Mouse (Mus musculus): Measurements from ENCODE around the gene E2f6. TPM values are rescaled to one million over a fixed set of nuclear protein-coding genes. Genes with fewer than 3 reads are reported as not detected.

E2f6 gene
- 36.8 and 56.7 TPM in 2 replicates for polyA plus RNA-seq (2014; fragmentation: Nextera tagmentation; extraction: Ambion mirVana)

DNA sequence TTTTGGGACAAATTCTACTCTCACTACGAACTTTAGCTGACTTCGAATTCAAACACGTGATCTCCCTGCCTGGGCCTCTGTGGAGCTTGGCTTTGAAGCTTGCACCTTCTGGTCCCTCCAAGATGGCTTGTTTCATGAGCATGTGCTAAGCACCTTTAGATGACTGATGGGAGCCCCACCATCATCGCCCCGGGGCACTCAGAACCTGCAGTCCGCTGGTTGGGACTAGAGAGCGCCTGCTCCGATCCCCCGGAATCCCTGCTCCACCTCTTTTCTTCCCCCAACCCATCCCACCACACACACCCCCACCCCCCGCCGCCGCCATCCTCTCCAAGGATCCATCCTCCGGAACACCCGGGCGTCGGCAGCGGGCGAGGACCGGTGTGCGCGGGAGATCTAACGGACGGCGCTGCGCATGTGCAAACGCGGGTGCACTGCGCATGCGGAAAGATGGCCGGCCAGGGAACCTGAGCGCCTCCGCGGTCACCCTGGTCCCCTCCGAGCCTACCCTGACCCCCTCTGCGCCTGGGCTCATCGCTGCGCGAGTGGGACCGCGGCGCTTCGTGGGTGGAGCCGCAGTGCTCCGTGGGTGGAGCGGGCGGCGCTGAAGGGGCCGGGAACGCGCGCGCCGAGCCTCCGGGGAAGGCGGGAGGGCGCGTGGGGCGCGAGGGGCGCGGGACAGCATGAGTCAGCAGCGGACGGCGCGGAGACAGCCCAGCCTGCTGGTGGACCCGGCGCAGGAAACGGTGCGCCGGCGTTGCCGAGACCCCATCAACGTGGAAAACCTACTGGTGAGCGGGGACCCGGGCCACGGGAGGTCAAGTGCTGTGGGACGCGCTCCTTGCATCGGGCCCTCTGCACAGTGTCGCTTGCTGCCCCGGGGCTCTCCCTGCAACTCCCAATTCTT, at the start of gene E2f6:
TSS of gene E2f6 (plus strand) at position 439 of the 907 bp plus-strand sequence.
- Histone ChIP-seq H3K4me3 (ENCODE audit: low read length) (peak within 1 kb of the TSS; percentile 79), H3K9me3 (ENCODE audit: control insufficient read depth, low read length) (no peaks in the 10 kb centered on the region), H3K27me3 (ENCODE audit: control insufficient read depth, insufficient read depth, low read length) (peaks cover 4% of the 10 kb centered on the region; the same call in 1 of the 2 replicates), H3K27ac (ENCODE audit: low read depth, low read length) (peak within 1 kb of the TSS; percentile 43), H3K36me3 (ENCODE audit: control insufficient read depth, insufficient read depth, low read length) (peaks cover 20% of the 10 kb centered on the region; the same call in 1 of the 2 replicates), H3K4me2 (replicated peaks; ENCODE audit: low read depth, low read length) (peak within 1 kb of the TSS; percentile 86), H3K4me1 (ENCODE audit: control insufficient read depth, insufficient read depth, low read length) (peaks cover 13% of the 10 kb centered on the region; the same call in 1 of the 2 replicates), H3K9ac (ENCODE audit: low read depth, low read length) (peak within 1 kb of the TSS; percentile 87)
- ATAC-seq (ENCODE audit: low FRiP score, low TSS enrichment) = peak; percentile 87
- WGBS = 7% methylated on average over 65 of the region's 81 CpGs

DNA sequence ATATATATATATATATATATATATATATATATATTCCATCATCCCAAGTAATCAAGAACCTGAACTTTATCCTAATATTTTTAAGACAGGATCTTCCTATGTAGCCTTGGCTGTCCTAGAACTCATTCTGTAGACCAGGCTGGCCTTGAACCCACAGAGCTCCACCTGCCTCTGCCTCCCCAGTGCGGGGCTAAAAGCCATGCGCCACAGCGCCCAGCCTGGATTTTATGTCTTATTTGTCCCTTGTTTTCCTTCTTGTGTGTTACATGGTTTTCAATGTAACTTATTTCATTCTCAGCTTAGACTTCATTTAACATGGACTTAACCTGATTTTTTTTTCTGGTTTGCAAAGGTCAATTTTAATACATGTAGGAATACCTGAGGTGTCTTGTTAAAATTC, 49.3 kb upstream of the E2f6 start:
- Histone ChIP-seq H3K4me1 (ENCODE audit: control insufficient read depth, insufficient read depth, low read length) (0 out of 2 replicates have a peak, but pooled peaks cover 5% of the 10 kb centered on the region), H3K27me3 (ENCODE audit: control insufficient read depth, insufficient read depth, low read length) (no peaks in the 10 kb centered on the region), H3K4me2 (replicated peaks; ENCODE audit: low read depth, low read length) (no peak overlapping the region), H3K4me3 (ENCODE audit: low read length) (no peak overlapping the region), H3K36me3 (ENCODE audit: control insufficient read depth, insufficient read depth, low read length) (no peaks in the 10 kb centered on the region), H3K27ac (ENCODE audit: low read depth, low read length) (no peak overlapping the region), H3K9me3 (ENCODE audit: control insufficient read depth, low read length) (no peaks in the 10 kb centered on the region), H3K9ac (ENCODE audit: low read depth, low read length) (no peak overlapping the region)
- over 99% methylated on average over 3 of the region's 3 CpGs for WGBS
- ATAC-seq (ENCODE audit: low FRiP score, low TSS enrichment) = no peak

DNA sequence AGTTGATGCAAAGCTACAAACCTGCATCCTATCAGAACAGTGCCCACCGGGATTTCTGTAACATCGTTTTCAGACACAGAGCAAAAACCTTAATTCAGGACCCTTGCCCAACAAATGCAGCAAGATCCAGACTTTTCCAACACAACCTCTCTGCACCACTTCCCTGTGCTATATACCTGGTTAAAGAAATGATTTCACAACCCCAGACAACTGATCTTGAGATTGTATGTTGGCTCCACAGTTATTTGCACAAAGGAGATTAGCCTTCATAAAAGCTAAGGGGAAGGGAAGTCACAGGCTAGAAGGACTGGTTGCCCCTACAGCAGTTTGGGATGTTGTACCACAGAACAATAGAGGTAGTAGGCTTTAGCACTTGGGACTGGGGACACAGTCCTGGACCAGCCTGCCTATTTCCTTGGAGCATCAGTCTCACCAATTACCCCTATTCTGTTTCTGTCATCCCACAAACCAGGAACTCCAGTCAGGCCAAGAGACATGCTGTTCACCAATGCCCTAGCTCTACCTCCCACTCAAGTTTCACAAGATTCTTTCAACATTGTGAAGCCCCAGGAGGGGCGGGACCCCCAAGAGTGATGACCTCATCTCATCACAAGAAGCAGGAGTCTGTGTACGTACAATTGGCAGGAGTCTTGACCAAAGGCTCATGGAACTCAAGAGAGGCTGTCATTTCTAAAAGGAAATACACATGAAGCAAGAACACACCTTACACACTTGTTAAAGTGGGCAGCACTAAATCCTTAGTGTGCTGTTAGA, 46.9 kb upstream of the E2f6 start:
- Histone ChIP-seq H3K4me1 (ENCODE audit: control insufficient read depth, insufficient read depth, low read length) (0 out of 2 replicates have a peak, but pooled peaks cover 7% of the 10 kb centered on the region), H3K36me3 (ENCODE audit: control insufficient read depth, insufficient read depth, low read length) (no peaks in the 10 kb centered on the region), H3K4me2 (replicated peaks; ENCODE audit: low read depth, low read length) (no peak overlapping the region), H3K27ac (ENCODE audit: low read depth, low read length) (no peak overlapping the region), H3K27me3 (ENCODE audit: control insufficient read depth, insufficient read depth, low read length) (no peaks in the 10 kb centered on the region), H3K4me3 (ENCODE audit: low read length) (no peak overlapping the region), H3K9me3 (ENCODE audit: control insufficient read depth, low read length) (no peaks in the 10 kb centered on the region), H3K9ac (ENCODE audit: low read depth, low read length) (no peak overlapping the region)
- 74% methylated on average over 4 of the region's 4 CpGs for WGBS
- no peak for ATAC-seq (ENCODE audit: low FRiP score, low TSS enrichment)

DNA sequence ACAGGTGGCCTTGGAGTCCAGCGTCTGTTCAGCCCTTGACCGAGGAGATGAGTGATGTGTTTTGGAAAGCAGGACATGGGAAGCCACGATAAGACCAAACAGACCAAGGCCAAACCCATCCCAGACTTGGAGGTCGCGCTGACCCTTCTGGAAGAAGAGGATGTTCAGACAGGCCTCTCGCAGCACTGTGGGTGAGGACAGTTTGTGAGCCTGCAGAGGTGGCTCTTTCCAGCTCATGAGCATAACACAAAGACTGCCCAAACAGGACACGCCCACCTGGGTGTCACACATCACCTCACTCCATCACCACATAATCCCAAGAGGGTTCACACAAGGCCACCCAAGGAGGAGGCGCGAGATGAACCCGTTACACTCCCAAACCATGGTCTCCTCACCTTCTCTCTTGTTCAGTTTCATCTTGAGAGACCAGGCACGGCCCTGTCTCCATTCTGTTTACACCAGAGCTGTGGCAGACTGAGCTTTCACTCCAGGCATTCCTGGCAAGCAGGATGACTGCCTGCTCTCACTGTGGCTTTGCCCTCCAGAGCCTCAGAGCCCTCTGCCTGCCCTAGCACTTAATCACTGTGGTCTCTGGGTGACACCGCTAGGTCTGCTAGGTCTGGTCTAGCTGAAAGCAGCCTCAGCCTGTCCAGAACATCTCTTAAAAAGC, 45.9 kb upstream of the E2f6 start:
- Histone ChIP-seq H3K27me3 (ENCODE audit: control insufficient read depth, insufficient read depth, low read length) (no peaks in the 10 kb centered on the region), H3K27ac (ENCODE audit: low read depth, low read length) (no peak overlapping the region), H3K36me3 (ENCODE audit: control insufficient read depth, insufficient read depth, low read length) (no peaks in the 10 kb centered on the region), H3K9me3 (ENCODE audit: control insufficient read depth, low read length) (no peaks in the 10 kb centered on the region), H3K4me3 (ENCODE audit: low read length) (no peak overlapping the region), H3K4me1 (ENCODE audit: control insufficient read depth, insufficient read depth, low read length) (0 out of 2 replicates have a peak, but pooled peaks cover 11% of the 10 kb centered on the region), H3K9ac (ENCODE audit: low read depth, low read length) (no peak overlapping the region), H3K4me2 (replicated peaks; ENCODE audit: low read depth, low read length) (no peak overlapping the region)
- 74% methylated on average over 12 of the region's 12 CpGs for WGBS
- ATAC-seq (ENCODE audit: low FRiP score, low TSS enrichment) = peak; percentile 65; the same call in 1 of the 2 replicates

DNA sequence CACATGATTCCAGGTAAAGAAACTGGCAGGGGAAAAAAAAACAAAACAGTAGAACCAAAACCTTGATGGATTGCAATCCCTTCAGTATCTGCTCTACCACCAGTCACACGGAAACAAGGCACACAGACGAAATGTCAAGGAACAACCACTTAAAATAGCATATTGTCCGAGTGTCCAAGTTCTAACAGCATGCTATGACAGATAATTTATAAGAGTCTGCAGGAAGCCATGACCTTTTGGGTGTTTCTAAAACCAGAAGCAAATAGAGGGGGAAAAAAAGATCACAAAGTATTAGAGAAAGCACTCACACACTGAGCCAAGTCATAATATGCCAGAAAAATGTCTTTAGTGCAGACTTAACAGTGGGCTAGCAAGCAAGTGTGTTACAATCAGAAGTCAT, 42.5 kb upstream of the E2f6 start:
- Histone ChIP-seq H3K27ac (ENCODE audit: low read depth, low read length) (no peak overlapping the region), H3K9me3 (ENCODE audit: control insufficient read depth, low read length) (no peaks in the 10 kb centered on the region), H3K4me2 (replicated peaks; ENCODE audit: low read depth, low read length) (no peak overlapping the region), H3K9ac (ENCODE audit: low read depth, low read length) (no peak overlapping the region), H3K4me3 (ENCODE audit: low read length) (no peak overlapping the region), H3K36me3 (ENCODE audit: control insufficient read depth, insufficient read depth, low read length) (no peaks in the 10 kb centered on the region), H3K27me3 (ENCODE audit: control insufficient read depth, insufficient read depth, low read length) (no peaks in the 10 kb centered on the region), H3K4me1 (ENCODE audit: control insufficient read depth, insufficient read depth, low read length) (peaks cover 13% of the 10 kb centered on the region; the same call in 1 of the 2 replicates)
- WGBS = 24% methylated on average over 3 of the region's 3 CpGs
- no peak for ATAC-seq (ENCODE audit: low FRiP score, low TSS enrichment)

DNA sequence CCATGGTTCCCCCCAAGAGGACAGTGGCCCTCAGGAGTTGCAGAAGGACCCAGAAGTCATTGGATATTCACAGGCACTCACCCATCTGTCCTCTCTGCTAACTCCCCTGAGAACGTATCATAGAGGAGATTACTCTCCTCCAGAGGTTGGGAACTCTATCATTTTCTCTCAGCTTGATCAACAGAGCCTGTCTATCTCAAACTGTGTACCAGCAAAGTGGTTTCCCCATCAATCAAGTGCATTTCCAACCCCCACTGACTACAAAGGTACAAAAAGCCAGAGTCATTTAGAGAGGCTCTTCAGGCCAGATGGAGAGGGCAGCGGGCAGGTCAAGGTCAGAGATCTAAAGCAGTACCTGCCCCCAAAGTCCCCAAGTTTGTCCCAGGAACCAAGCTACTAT, 42.1 kb upstream of the E2f6 start:
- no peak for ATAC-seq (ENCODE audit: low FRiP score, low TSS enrichment)
- 46% methylated on average over 2 of the region's 2 CpGs for WGBS
- Histone ChIP-seq H3K27me3 (ENCODE audit: control insufficient read depth, insufficient read depth, low read length) (no peaks in the 10 kb centered on the region), H3K4me1 (ENCODE audit: control insufficient read depth, insufficient read depth, low read length) (peaks cover 13% of the 10 kb centered on the region; the same call in 1 of the 2 replicates), H3K36me3 (ENCODE audit: control insufficient read depth, insufficient read depth, low read length) (no peaks in the 10 kb centered on the region), H3K4me2 (replicated peaks; ENCODE audit: low read depth, low read length) (no peak overlapping the region), H3K4me3 (ENCODE audit: low read length) (no peak overlapping the region), H3K9me3 (ENCODE audit: control insufficient read depth, low read length) (no peaks in the 10 kb centered on the region), H3K9ac (ENCODE audit: low read depth, low read length) (no peak overlapping the region), H3K27ac (ENCODE audit: low read depth, low read length) (no peak overlapping the region)

DNA sequence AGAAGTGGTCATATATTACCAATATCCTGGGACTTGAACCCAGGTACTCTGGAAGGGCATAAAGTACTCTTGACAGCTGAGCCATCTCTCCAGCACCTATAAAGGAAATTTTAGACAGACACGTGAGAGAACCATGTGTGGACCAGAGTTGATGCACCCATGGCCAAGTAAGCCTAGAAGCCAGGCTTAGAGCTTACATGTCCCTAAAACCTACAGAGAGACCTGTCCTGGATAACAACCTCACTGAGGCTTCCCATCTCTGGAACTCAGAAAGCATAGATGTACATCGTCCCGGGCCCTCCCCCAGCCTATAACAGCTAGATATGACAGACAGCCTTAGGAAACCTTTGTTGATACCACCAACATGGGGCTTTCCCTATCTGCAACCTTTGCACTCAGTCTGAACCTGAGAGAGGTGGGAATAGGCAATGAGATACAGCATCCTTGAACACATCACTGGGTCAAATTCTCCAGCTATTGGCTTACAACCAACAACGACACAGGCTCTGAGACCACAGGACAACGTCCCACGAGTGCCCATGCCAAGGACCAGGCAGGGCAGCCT, 41.1 kb upstream of the E2f6 start:
- 87% methylated on average over 6 of the region's 6 CpGs for WGBS
- Histone ChIP-seq H3K4me1 (ENCODE audit: control insufficient read depth, insufficient read depth, low read length) (peaks cover 8% of the 10 kb centered on the region), H3K4me2 (replicated peaks; ENCODE audit: low read depth, low read length) (no peak overlapping the region), H3K9ac (ENCODE audit: low read depth, low read length) (no peak overlapping the region), H3K36me3 (ENCODE audit: control insufficient read depth, insufficient read depth, low read length) (no peaks in the 10 kb centered on the region), H3K4me3 (ENCODE audit: low read length) (no peak overlapping the region), H3K27ac (ENCODE audit: low read depth, low read length) (no peak overlapping the region), H3K27me3 (ENCODE audit: control insufficient read depth, insufficient read depth, low read length) (no peaks in the 10 kb centered on the region), H3K9me3 (ENCODE audit: control insufficient read depth, low read length) (no peaks in the 10 kb centered on the region)
- no peak for ATAC-seq (ENCODE audit: low FRiP score, low TSS enrichment)

DNA sequence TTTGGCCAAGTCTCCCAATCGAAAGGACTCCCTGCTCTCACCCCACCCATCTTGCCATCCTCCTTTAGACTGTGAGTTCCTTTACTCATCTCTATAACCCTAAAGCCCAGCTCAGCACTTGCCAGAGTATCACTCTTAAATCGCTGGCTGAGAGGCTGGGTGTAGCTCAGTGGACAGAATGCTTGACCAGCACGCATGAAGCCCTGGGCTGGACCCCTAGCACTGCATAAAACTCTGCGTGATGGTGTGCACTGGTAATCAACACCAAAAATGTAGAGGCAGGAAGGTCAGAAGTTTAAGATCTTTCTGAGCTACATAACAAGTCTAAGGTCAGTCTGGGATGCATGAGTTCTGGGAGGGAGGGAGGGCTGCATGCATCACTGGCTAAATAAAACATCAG, 36.2 kb upstream of the E2f6 start:
- no peaks in the 10 kb centered on the region for H3K36me3 ChIP-seq (ENCODE audit: control insufficient read depth, insufficient read depth, low read length)
- 54% methylated on average over 4 of the region's 4 CpGs for whole genome bisulfite sequencing
- no peak overlapping the region for H3K4me3 ChIP-seq (ENCODE audit: low read length)
- peak; percentile 57; the same call in 1 of the 2 replicates for ATAC-seq (ENCODE audit: low FRiP score, low TSS enrichment)
- H3K27ac ChIP-seq (ENCODE audit: low read depth, low read length) = peak overlapping the region; percentile 6; the same call in 1 of the 2 replicates
- no peak overlapping the region for H3K4me2 ChIP-seq (replicated peaks; ENCODE audit: low read depth, low read length)
- no peaks in the 10 kb centered on the region for H3K9me3 ChIP-seq (ENCODE audit: control insufficient read depth, low read length)
- no peaks in the 10 kb centered on the region for H3K27me3 ChIP-seq (ENCODE audit: control insufficient read depth, insufficient read depth, low read length)
- no peak overlapping the region for H3K9ac ChIP-seq (ENCODE audit: low read depth, low read length)
- peaks cover 2% of the 10 kb centered on the region for H3K4me1 ChIP-seq (ENCODE audit: control insufficient read depth, insufficient read depth, low read length)
